Mouse (Mus musculus): ENCODE results near the gene Actr1a.

The Actr1a gene

DNA sequence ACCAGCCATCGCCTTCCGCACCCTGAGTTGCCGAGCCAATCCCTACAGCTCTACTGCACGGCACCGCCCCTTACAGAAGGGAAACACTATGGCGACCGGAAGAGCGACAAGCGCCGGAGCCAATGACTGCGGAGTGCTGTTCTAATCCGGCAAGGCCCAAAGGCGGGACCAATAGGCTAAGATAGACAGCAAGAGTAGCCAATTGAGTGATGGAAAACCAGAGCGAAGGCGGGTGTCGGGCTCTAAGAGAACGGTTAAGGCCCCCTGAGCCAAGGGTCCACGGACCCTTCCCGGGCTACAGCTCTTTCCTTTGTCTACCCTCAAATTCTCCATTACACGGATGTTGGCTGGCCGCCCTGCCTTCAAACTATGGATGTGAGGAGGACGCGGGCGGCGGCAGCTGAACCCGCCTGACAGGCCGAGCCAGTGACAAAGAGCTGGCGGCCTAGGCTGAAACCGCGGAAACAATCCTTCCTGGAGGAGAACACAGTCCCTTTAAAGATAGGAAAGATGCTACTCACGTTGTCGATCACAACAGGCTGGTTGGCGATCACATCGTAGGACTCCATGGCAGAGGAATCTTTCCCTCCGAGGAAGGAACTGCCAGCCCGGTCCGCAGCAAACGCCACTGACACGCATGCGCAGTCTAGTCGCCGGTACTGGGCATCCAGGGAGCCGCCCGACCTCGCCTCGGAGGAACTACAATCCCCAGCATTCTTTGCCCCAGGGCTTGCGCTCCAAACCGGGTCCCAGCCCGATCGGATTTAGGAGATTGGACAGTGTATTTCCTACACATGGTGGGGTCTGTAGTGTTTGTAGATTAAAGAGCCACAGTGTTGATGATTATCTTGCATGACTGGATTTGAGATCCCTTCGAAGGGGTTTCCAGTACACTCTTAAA lies at the start of gene Actr1a:
TSS of gene Actr1a (minus strand) at position 640 of the 901 bp plus-strand sequence.
- peak; percentile 92 for DNase-seq (ENCODE audit: low spot score)

DNA sequence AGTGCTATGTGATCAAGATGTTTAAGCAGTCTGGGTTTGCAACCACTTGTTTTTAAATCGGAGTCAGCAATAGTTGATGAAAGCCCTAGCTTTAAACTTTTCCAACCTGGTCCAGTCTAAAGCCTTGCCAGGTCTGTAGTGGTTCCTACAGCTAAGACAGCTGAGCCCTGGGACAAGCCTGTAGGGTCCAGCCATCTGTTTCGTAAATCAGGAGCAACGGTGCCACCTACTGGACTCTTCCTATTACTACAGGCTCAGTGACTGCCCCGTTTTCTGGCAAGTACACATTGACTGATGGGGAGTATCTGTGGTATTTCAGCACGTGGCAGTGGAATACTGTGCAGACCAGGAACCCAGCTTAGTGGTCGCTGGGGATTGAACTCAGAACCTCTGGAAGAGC lies 48.7 kb upstream of the Actr1a start:
- peak; percentile 41 for DNase-seq (ENCODE audit: low spot score)

DNA sequence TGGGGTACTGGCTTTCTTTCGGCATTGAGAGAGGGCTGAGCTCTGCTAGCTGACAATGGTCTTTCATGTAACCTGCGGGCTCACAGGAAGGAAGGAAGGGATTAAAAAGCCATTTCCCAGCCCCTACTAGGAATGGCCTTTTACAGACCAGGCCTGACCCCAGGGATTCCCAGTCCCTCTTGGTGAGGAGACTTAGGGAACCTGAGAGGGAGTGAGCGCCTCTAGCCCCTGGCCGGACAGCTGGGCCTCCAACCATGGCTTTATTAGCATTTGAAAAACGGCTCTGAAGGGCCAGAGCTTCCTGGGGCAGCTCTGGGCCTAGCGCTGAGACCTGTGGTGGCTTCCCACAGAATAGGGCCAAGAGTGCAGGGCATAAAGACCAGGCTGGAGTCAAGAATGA lies 48.0 kb upstream of the Actr1a start:
- no peak for DNase-seq (ENCODE audit: low spot score)

DNA sequence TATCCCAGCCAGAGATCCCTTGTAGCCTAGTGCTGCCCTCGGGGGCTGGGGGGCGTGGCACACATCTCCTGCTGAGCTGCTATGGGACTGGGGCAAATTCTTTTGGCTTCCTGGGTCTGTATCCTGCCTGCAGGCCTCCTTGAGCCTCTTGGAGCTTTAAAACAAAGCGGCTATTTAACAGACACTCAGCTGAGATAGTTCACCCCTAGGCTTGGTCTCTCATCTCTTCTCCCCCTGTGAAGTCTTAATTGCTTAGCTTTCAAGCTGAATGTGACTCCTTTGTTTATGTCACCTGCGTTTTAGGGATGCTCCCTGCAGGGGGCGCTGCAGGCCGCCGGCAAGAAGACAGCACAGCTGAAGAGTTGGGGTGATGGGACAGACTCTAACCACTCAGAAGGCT lies 39.9 kb upstream of the Actr1a start:
- DNase-seq (ENCODE audit: low spot score), result no peak

DNA sequence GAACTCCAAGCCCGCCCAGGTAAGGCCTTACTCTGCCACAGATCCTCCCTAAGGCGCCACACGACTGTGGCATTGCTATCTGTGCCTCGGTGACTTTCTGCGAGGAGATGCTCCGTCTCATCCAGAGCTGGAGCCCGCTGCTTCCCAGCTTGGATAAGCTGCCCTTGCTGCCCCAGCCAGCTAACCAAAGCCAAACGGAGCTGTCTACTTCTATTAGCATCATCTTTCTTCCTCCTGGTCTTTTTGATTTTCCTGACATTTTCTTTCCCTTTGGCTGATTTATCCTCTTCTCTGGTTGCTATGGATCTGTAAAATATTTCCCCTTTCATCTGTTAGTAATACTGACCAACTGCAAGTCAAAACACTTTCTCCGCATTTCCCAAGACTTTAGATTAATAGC lies 39.0 kb upstream of the Actr1a start:
- DNase-seq (ENCODE audit: low spot score), result no peak

DNA sequence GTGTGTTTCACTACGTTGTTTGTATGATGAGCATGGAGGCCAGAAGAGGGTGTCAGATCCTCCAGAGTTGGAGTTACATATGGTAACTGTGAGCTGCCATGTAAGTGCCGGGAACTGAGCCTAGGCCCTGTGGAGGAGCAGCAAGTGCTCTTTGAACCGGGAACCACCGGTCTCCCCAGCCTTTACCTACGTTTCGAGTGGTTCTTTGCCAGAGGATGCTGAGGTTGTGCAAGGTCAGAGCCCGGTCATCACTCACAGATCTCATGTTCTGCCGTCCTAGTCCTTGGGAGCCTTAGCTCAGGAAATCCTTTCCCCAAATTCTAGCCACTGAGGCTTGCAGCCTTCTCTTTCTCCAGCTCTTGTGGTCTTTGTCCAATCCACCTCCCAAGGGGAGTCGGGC lies 38.6 kb upstream of the Actr1a start:
- no peak for DNase-seq (ENCODE audit: low spot score)

DNA sequence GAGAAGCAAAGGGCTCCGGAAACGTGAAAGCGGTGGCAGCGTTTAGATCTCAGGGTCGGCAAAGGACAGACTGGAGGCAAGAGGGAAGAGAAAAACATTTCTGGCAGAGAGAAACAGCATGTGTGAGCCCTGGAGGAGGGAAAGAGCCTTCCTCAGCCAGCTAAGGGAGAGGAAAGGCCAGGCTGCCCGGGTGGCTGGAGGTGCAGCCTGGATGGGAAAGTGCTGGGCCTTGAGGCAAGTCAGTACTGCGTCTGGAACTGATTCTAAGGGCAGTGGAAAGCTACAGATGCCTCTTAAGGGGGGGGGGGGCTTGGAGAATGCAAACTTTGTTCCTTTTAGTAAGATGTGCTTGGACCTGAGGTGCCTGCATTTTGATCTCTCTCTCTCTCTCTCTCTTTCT lies 38.2 kb upstream of the Actr1a start:
- DNase-seq (ENCODE audit: low spot score), result no peak

DNA sequence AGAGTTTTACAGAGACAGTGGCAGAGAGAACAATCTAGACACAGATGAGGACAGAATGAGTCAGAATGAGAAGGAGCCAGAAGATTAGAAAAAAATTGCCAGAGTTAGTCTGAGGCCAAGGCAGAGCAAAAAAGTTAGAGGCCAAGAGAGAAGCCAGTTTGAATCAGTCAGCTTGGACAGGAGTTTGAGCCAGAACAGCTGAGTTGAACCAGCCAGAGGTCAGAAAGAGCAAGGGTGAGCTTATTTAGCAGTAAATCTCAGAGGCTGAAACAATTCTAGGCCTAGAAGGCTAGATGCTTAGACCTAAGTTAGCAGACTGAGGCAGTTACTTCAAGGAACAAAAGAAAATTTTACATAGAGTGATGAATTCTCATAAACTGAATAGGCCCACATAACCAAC lies 33.7 kb upstream of the Actr1a start:
- no peak for DNase-seq (ENCODE audit: low spot score)

DNA sequence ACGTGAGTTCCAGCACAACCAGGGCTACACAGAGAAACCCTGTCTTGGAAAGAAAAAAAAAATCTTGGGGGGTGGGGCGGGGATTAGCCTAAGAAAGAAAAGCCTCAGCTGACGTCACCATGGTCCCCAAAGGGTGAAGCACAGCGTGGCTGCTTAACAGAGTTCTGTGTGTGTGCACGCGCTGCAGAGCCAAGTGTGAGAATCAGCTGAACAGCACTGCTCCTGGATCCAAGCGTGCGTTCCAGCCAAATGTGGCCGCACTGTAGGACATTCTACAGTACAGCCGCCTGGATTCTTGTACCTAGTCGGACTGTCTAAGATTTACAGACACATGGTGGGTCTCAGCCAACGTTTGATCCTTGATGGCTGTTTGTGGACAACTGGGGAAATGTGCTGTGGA lies 30.9 kb upstream of the Actr1a start:
- no peak for DNase-seq (ENCODE audit: low spot score)

DNA sequence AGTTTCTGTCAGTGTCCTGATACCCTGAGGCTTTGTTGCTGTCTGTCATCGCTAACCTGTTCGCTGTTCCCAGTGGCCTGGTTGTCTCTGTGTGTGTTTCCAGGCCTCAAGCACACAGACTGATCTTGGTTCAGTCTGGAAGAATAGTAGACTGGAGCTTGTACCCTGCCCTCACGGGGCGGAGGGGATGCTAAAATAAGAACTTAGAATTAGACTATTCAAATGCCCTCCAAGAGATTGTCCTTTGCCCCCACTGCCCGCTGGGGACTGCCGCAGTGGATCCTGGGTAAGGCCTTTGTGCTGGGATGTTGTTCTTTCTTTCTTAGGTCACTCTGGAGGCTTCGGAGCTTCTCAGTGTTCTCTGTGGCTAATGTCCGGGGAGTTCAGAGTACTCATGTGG lies 29.7 kb upstream of the Actr1a start:
- DNase-seq (ENCODE audit: low spot score), result no peak

DNA sequence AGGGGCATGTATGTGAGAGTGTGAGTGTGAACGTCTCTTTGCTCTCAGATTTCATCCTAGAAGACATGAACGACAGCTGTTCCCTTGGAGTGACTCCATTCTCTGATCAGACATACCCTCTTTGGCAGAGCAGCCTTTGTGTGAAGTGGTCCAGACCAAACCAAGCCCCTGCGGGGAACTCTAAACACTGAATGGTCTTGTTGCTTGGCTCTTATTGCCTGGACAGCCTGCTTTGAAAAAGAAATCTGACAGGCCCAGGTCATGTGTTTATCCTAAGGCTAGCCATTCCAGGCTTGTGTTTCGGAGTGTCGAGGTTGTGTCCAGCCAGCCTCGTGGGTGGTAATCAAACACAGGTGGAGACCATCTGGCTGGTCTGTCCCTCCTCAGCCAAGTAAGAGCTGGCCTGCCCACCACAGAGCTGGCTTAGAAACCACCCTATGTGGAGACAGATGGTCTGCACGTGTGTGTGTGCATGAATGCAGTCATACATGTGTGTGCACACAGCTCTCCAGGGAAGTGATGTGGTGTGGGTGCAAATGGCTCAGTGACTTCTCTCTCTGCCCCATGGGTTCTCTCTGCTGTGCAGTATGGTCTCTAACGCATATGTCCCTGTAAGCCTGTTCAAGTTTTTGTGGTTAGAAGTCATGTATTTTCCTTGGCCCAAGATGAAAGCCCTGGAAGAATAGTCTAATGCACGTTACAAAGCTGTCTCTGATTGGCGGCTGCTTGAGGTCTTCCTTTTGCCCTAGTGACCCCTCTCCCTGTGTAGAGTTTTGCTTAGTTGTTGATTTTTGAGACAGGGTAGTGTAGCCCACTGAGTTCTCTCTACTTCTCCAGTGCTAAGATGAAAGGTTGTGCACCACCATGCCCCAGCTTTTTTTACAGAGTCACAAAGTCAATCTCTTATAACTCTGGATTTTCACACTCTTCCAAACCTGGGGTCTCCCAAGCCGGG lies 27.1 kb upstream of the Actr1a start:
- no peak for DNase-seq (ENCODE audit: low spot score)

DNA sequence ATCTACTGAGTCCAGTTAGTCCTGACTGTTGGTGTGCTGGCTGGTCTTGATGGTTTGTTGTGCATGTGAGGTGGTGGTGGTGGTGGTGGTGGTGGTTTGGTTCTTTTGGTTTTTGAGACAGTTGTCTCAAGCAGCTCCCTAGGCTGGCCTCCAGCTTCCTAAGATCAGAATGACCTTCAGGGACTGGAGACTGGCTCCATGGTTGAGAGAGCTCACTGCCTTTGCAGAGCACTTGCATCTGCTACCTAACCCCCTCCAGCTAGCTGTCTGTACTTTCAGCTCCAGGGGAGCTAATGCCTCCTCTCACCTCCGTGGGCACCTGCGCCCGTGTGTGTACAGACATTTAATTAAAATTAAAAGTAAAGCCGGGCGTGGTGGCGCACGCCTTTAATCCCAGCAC lies 24.9 kb upstream of the Actr1a start:
- DNase-seq (ENCODE audit: low spot score), result no peak

DNA sequence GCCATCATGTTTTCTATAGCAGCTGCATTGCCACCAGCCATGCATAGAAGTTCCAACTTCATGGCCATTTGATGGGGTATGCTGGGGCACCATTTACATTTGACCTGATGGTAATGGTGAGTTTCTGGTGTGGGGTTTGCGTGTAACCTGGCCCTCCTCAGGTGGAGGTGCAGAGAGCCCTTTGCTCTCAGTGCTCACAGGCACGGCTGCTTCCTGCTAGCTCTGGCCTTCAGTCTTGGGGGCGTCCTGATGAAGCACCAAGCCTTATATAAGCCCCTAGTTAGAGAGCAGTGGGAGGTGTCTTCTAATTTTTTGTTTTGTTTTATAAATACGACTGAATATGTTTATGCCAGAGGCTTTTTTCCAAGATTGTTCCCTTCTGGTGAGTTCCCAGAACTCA lies 22.5 kb upstream of the Actr1a start:
- no peak for DNase-seq (ENCODE audit: low spot score)

DNA sequence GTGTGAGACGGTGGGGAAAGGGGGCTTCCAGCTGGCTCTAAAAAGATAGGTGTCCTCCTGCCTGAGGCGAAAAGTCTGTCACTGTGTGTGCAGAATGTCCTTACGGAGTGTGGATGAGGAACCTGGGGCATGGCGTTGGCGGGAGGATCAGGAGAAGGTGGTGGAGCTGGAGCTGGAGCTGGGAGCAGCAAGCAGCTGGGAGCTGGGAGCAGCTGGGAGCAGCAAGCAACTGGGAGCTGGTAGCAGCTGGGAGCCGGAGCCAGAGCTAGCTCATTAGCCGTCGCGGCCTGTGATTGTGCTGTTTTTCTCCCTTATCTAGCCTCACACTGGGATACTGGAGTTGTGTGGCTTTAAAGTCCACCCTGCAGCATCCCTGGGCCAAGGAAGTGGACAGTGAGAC lies 20.7 kb upstream of the Actr1a start:
- DNase-seq (ENCODE audit: low spot score), result no peak

DNA sequence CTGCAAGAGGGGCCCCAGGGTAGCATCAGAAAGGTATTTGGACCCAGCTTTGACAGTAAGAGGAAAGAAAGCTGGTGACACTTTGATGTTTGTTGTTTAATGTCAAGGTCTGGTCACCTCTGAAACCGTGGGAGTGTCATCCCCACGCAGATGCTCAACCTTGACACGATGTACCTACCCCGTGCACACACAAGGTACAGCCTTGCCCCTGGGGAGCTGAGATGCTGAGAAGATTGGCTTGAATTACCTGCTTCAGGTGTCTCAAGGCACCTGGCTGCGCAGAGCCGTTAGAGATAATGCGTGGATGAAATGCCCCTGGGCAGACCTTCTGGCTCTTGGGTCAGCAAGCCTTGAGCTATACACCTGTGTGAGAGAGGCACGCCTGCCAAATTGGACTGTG lies 18.9 kb upstream of the Actr1a start:
- no peak for DNase-seq (ENCODE audit: low spot score)

DNA sequence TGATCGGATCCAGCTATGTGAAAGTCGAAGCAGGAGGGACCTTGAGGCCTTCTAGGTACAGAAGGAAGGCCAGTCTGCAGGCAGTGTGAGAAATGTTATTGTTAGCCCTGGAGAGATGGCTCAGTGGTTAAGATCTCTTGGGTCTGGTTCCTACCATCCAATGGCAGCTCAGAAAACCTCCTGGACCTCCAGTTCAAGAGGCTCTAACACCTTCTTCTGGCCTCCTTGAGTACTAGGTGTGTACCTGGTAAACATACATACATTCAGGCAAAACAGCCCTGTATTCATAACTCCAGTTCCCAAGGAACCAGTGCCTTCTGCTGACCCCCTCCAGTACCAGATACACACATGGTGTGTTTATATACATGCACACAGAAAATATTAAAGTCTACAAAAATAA lies 18.4 kb upstream of the Actr1a start:
- no peak for DNase-seq (ENCODE audit: low spot score)

DNA sequence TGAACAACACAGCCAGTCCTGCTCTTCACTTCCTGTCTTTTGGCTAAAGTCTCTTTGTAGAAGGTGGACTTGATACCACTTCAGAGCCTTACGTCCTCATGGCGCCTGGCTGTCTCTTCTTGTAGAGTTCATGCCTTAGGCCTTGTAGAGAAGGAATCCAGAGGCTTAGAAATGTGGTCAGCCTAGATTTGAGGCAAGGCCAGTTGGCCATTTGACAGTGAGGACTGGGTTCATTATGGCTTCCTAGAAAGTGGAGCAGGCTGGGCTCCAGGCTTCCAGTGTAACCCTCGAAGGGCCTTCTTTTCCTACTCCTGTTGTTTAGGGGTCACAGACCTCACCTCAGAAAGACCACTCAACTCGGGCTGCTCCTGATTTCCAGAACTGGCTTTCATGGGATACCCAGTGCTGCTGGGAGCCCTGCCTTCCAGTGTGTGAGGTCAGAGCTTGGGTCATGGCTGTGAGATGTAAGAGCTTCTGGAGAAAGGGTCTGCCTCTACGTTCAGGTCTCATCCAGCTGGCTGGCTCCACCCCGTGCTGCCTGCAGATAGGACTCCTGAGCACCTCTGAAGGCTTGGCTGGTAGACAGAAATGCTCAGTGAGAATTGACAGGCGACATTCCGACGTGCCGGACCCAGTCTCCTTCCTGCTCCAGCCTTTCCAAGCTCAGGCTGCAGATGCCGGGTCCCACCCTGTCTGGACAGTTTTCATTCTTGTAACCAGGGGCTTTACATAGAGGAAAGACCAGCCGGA lies 16.7 kb upstream of the Actr1a start:
- no peak for DNase-seq (ENCODE audit: low spot score)

DNA sequence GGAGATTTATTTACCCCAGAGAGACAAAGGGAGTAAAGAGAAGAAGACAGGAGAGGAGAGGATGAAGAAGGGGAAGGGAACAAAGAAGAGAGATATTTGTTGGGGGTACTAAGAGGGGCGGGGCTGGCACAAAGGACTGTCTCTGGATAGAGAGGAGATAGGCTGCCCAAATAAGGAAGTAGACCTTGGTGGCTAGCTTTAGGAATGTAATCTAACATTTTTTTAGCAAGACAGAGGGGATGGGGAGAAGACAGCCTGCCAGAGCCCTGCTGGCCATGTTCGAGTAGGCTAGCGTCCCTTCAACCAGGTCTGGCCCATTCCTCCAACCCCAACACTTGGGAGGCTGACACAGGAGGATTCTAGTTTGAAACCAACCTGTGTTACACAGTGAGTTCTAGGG lies 14.0 kb upstream of the Actr1a start:
- DNase-seq (ENCODE audit: low spot score), result no peak

DNA sequence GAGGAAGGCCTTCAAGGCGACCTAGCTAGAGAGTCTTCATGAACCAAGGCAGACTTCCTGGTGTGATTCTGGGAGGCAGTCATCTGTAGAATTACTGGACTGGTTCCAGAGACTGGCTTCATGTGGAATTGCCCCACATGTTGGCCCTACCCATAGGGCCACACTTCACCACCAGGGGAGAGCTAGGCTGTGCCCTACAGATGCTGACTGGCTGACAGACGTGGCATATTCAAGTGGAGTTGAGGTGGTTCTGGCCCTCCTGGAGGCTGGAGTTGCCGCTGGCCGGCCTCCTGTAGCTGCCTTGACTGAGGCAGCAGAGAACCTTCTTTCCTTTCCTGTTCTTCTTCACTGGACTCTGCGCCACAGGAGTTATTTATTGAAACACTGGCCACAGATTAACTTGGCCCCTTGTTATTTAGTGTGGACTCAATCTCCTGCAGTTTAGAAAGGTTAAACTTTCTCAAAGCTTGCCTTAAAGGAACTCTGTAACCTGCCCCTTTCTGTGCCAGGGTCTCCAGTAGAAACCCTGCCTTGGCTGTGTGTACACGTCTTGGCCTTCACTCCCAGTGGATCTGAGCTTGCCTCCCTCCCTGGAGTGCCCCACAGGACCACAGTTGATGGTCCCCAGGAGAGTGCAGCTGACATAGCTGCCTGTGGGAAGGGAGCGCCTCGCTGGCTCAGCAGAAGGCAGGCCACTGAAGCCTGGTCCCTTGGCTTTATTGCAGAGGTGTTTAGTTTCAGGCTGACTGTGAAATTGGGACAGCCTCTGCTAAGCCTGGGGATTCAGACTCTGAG lies 11.2 kb upstream of the Actr1a start:
- DNase-seq (ENCODE audit: low spot score), result no peak

DNA sequence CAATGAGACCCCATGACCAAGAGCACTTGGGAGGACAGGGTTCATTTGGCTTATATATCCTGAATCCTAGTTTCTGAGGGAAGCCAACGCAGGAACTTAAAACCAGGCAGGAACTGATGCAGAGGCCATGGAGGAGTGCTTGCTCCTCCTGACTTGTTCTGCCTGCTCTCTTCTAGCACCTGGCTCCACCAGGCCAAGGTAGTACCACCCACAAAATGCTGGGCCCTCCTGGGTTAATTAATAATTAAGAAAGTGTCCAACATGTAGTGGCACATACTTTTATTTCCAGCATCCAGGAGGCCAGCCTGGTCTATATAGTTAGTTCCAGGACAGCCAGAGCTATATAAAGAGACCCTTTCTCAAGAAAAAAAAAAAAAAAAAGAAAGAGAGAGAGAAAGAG lies 8.5 kb upstream of the Actr1a start:
- no peak for DNase-seq (ENCODE audit: low spot score)

DNA sequence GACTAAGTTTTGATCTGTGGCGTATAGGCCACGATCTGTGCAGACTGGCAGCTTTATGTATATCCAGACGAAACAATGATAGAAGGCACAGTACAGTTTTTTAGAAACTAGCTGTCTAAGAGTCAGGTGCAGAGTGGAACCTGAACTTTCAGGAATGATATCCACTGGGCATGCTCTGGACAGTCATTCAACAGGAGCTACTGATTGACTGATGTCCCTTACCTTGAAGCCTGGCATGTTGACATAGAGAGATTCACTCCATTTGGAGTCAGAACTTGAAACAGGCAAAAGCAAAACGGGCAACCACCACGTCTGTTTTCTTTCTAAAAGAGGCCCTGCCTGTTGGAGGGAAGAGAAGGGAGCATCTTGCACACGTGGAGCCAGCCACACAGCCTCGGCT lies 5.0 kb upstream of the Actr1a start:
- no peak for DNase-seq (ENCODE audit: low spot score)

DNA sequence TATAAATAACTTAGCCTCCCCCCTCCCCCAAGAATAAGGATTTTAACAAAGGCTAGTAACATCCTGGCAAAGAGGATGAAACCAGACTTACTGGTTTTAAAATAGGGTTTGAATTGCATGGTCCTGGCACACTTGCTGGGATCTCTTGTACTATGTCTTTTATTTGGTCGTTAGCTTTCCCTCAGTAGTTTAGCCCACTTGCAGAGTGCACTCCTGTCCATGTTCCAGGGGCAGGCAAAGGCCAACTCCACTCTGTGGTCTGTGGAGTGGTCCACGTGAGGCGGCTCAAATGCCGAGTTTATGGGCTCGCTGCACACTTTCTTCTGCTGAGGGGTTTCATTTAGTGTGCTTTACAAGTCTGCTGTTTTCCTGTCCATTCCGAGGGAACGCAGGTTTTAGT lies 4.3 kb upstream of the Actr1a start:
- DNase-seq (ENCODE audit: low spot score), result no peak

All from urinary bladder, postnatal 10 days (tissue).